Mouse (Mus musculus) small intestine, adult 2 months (tissue): Measurements from ENCODE around the gene Ptprn2.

ENCODE experiments used
- CTCF ChIP-seq: fragments of 200-500 bp; IDR thresholded peaks from 2 replicates; pipeline ENCODE4 v1.5.1; 2012; ENCODE audit warnings: low read depth, mild to moderate bottlenecking, control low read depth, inconsistent platforms, low read length, moderate library complexity, mixed read lengths; ENCODE audit not compliant: insufficient replicate concordance, insufficient read length; ENCODE audit errors: extremely low read depth
- POLR2A ChIP-seq: fragments of 200-500 bp; IDR thresholded peaks from 2 replicates; pipeline ENCODE4 v1.6.1; 2012; ENCODE audit warnings: low read depth, mild to moderate bottlenecking, control low read depth, inconsistent platforms, low read length, moderate library complexity

DNA sequence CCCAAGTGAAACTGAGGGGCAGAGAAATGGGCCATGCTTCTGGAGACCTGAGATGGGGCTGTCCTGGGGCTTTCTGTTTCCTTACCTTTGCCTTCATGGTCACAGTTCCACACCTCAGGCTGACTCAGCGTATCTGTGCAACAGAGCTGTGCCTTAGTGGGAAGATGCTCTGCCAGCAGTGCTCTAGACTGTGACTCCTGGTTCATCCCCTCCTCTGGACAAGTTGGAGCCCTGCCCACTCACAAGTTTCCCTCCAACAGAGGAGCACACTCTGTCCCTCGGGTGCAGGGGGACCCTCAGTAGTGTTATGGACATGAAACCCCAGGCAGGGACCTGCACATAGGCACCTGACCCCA lies 687.0 kb downstream of the Ptprn2 start:
- TF ChIP-seq CTCF (no peak), POLR2A (no peak)
